Comparison of ENCODE assay signal across 23 mouse cellular contexts in genomic region chr17:84896572-84896971, GRCm38 (mm10).
"Had no signal": no experiment of that assay in that cellular context is flagged by ENCODE, and none has a peak within 500 bp of the region (broad histone marks: within the 10 kb centered on the region; RNA-seq: fewer than 3 reads in every experiment).

No protein-coding gene starts in this region.

- H3K4me2 ChIP-seq: heart, embryonic 11.5 days; heart, embryonic 13.5 days; heart, embryonic 15.5 days; hindbrain, embryonic 13.5 days; hindbrain, embryonic 15.5 days; limb, embryonic 13.5 days; limb, embryonic 15.5 days had no signal

- H3K27ac ChIP-seq: heart, adult 2 months; heart, embryonic 13.5 days; heart, embryonic 15.5 days; hindbrain, embryonic 13.5 days; hindbrain, embryonic 15.5 days; hindbrain, postnatal 0 days; kidney, postnatal 0 days; limb, embryonic 13.5 days; limb, embryonic 15.5 days; liver, embryonic 14.5 days had no signal

- H3K36me3 ChIP-seq: heart, embryonic 13.5 days; heart, embryonic 15.5 days; hindbrain, embryonic 13.5 days; hindbrain, embryonic 15.5 days; limb, embryonic 13.5 days; limb, embryonic 15.5 days had no signal

- H3K4me3 ChIP-seq: heart, adult 2 months; heart, embryonic 13.5 days; heart, embryonic 15.5 days; hindbrain, embryonic 13.5 days; hindbrain, embryonic 15.5 days; limb, embryonic 13.5 days; limb, embryonic 15.5 days had no signal

- H3K9ac ChIP-seq: heart, embryonic 13.5 days; heart, embryonic 15.5 days; hindbrain, embryonic 13.5 days; hindbrain, embryonic 15.5 days; limb, embryonic 13.5 days; limb, embryonic 15.5 days; liver, embryonic 14.5 days had no signal

- DNase-seq: gastrocnemius, postnatal 14 days; gastrocnemius, postnatal 36 days; heart, adult 11 months; heart, adult 2 months; heart, postnatal 14 days; heart, postnatal 36 days; kidney, adult 11 months; kidney, adult 8-10 months; kidney, postnatal 14 days; layer of hippocampus, adult 9-11 months; layer of hippocampus, postnatal 36 days; left cerebral cortex, postnatal 4 days had no signal

- H3K4me1 ChIP-seq: heart, embryonic 15.5 days; hindbrain, embryonic 13.5 days; hindbrain, embryonic 15.5 days; limb, embryonic 13.5 days; limb, embryonic 15.5 days had no signal

- H3K9me3 ChIP-seq: heart, embryonic 15.5 days; hindbrain, embryonic 13.5 days; hindbrain, embryonic 15.5 days; limb, embryonic 13.5 days; limb, embryonic 15.5 days had no signal

- H3K27me3 ChIP-seq: heart, embryonic 13.5 days; heart, embryonic 15.5 days; hindbrain, embryonic 13.5 days; hindbrain, embryonic 15.5 days; limb, embryonic 13.5 days; limb, embryonic 15.5 days had no signal

- ATAC-seq: hindbrain, postnatal 0 days; intestine, embryonic 16.5 days had no signal
